Mouse (Mus musculus): ENCODE measurements around the gene Cmss1. TPM values are rescaled to one million over a fixed set of nuclear protein-coding genes. Genes with fewer than 3 reads are reported as not detected.
A peak's percentile ranks its signal among the peaks of the same experiment; 100 is the strongest.

Gene Cmss1
- polyA plus RNA-seq, 1 experiment, result 14.1 TPM

DNA sequence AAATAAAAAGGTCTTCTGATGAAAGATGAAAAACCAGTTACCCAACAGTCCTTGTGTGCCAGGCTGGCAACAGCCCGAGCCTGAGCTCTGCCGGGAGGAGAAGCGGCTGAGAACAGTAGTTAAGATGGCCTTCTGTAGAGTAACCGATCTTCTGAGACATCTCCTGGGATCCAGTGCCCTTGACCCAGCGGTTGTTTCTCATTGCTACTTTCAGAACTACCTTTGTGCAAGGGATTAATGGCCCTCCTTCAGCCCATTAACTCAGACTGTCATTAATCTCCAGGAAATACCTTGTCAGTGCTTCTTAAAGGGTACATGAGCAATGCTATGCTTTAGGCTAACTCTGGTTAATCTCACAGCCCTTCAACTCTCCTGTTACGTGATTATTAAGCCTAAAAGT lies 240.5 kb downstream of the Cmss1 start:
- H3K4me1 ChIP-seq (ENCODE audit: control insufficient read depth, insufficient read depth, low read length), result no peaks in the 10 kb centered on the region
- no peaks in the 10 kb centered on the region for H3K9me3 ChIP-seq (replicated peaks; ENCODE audit: control insufficient read depth, insufficient read depth, low read length, poor library complexity, severe bottlenecking)
- H3K36me3 ChIP-seq (ENCODE audit: control insufficient read depth, insufficient read depth, low read length, poor library complexity, severe bottlenecking), result no peaks in the 10 kb centered on the region
- H3K9ac ChIP-seq (ENCODE audit: low read depth, poor library complexity, severe bottlenecking), result no peak overlapping the region
- no peak overlapping the region for H3K4me3 ChIP-seq (ENCODE audit: low read depth, low read length)
- H3K27me3 ChIP-seq (ENCODE audit: control insufficient read depth, insufficient read depth, low read length, poor library complexity, severe bottlenecking), result no peaks in the 10 kb centered on the region
- TF ChIP-seq CTCF (IDR thresholded peaks at IDR 0.05; ENCODE audit: low read depth, low read length) (no peak), POLR2A (IDR thresholded peaks at IDR 0.05; ENCODE audit: insufficient read depth, low read length) (no peak), EP300 (IDR thresholded peaks at IDR 0.05; ENCODE audit: insufficient read depth, low read depth, low read length) (no peak)
- H3K27ac ChIP-seq (ENCODE audit: insufficient read depth, low read length), result no peak overlapping the region

DNA sequence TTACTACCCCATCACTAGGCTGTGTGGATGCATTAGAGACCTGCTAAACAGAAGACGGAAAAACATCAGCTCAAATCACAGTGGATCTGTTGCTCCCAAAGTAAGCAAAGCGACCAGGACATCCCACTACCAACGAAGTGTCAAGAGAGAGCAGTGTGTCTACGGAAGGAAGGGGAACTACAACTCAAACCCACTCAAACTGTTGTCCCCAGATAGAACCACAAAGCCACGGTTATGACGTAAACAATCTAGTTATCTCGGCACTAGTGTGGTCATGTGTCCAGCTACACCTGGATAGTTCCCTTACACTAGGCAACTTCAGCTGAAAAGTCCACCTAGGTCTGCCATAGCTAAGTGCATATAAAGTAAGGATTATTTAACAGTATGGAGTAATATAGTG lies 242.2 kb downstream of the Cmss1 start:
- TF ChIP-seq POLR2A (IDR thresholded peaks at IDR 0.05; ENCODE audit: insufficient read depth, low read length) (no peak), CTCF (IDR thresholded peaks at IDR 0.05; ENCODE audit: low read depth, low read length) (no peak), EP300 (IDR thresholded peaks at IDR 0.05; ENCODE audit: insufficient read depth, low read depth, low read length) (no peak)
- no peak overlapping the region for H3K27ac ChIP-seq (ENCODE audit: insufficient read depth, low read length)
- H3K36me3 ChIP-seq (ENCODE audit: control insufficient read depth, insufficient read depth, low read length, poor library complexity, severe bottlenecking), result no peaks in the 10 kb centered on the region
- no peaks in the 10 kb centered on the region for H3K4me1 ChIP-seq (ENCODE audit: control insufficient read depth, insufficient read depth, low read length)
- no peak overlapping the region for H3K4me3 ChIP-seq (ENCODE audit: low read depth, low read length)
- H3K9ac ChIP-seq (ENCODE audit: low read depth, poor library complexity, severe bottlenecking), result no peak overlapping the region
- no peaks in the 10 kb centered on the region for H3K27me3 ChIP-seq (ENCODE audit: control insufficient read depth, insufficient read depth, low read length, poor library complexity, severe bottlenecking)
- no peaks in the 10 kb centered on the region for H3K9me3 ChIP-seq (replicated peaks; ENCODE audit: control insufficient read depth, insufficient read depth, low read length, poor library complexity, severe bottlenecking)

DNA sequence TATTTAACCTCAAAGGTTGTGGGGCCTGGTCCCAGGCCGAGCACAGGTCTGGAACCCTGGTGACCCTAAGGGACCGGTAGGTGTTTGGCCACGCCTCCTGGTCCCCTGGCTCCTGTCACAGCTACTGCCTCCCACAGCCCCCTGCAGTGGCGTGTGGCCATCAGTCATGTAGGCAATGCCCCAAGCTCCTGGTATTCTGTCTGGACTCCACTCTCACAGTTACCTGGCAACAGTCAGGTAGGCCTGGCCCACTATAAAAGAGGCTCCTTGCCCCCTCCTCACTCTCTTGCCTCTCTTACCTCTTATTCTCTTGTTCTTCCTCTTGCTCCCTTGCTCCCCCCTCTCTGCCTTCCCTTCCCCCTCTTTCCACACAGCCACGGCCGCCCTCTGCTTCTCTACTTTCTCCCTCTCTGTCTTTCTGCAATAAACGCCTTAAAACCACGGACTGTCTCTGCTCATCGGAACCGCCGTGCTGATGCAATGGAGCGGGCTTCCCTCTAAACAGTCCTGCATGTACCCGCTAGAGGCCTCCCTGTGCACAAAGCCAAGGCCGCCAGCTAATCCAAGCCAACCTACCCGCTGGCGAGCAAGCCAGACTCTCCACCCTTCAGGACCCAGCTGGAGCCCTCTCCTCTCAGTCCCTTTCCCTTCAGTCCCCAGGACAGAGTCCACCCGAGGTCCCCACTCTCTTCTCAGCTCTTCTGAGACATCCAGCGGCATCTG lies 243.8 kb downstream of the Cmss1 start:
- H3K4me3 ChIP-seq (ENCODE audit: low read depth, low read length), result peak overlapping the region; percentile 53
- no peaks in the 10 kb centered on the region for H3K36me3 ChIP-seq (ENCODE audit: control insufficient read depth, insufficient read depth, low read length, poor library complexity, severe bottlenecking)

DNA sequence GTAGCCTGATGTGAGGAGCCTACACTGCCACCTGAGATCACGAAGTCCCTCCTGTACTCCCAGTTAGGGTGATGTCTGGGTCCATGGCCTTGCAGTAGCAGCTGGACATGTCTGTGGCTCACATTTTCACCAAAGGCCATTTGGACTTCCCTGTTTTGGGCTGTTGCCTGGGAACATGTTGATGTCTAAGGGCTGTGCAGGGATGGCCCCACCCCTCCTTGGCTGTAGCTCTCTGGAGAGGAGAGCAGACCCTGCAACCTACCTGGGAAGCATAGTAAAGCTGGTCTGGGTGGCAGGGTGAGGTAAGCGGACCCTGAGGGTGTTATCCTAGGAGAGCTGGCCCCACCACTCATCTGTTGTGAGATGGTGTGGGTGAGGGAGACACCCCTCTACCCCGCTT lies 245.9 kb downstream of the Cmss1 start:
- no peak for TF ChIP-seq POLR2A (IDR thresholded peaks at IDR 0.05; ENCODE audit: insufficient read depth, low read length)
- TF ChIP-seq EP300 (IDR thresholded peaks at IDR 0.05; ENCODE audit: insufficient read depth, low read depth, low read length), result no peak
- TF ChIP-seq CTCF (IDR thresholded peaks at IDR 0.05; ENCODE audit: low read depth, low read length), result no peak
- Histone ChIP-seq H3K27ac (ENCODE audit: insufficient read depth, low read length) (no peak overlapping the region), H3K9ac (ENCODE audit: low read depth, poor library complexity, severe bottlenecking) (no peak overlapping the region), H3K4me3 (ENCODE audit: low read depth, low read length) (no peak overlapping the region), H3K36me3 (ENCODE audit: control insufficient read depth, insufficient read depth, low read length, poor library complexity, severe bottlenecking) (no peaks in the 10 kb centered on the region), H3K4me1 (ENCODE audit: control insufficient read depth, insufficient read depth, low read length) (no peaks in the 10 kb centered on the region), H3K9me3 (replicated peaks; ENCODE audit: control insufficient read depth, insufficient read depth, low read length, poor library complexity, severe bottlenecking) (no peaks in the 10 kb centered on the region), H3K27me3 (ENCODE audit: control insufficient read depth, insufficient read depth, low read length, poor library complexity, severe bottlenecking) (no peaks in the 10 kb centered on the region)

More for the DNA sequence above, 243.8 kb downstream of the Cmss1 start:
- no peaks in the 10 kb centered on the region for H3K27me3 ChIP-seq (ENCODE audit: control insufficient read depth, insufficient read depth, low read length, poor library complexity, severe bottlenecking)
- no peak overlapping the region for H3K27ac ChIP-seq (ENCODE audit: insufficient read depth, low read length)
- H3K9ac ChIP-seq (ENCODE audit: low read depth, poor library complexity, severe bottlenecking), result peak overlapping the region; percentile 17
- H3K4me1 ChIP-seq (ENCODE audit: control insufficient read depth, insufficient read depth, low read length), result no peaks in the 10 kb centered on the region
- H3K9me3 ChIP-seq (replicated peaks; ENCODE audit: control insufficient read depth, insufficient read depth, low read length, poor library complexity, severe bottlenecking), result no peaks in the 10 kb centered on the region
- TF ChIP-seq CTCF (IDR thresholded peaks at IDR 0.05; ENCODE audit: low read depth, low read length), result peak; percentile 27
- TF ChIP-seq POLR2A (IDR thresholded peaks at IDR 0.05; ENCODE audit: insufficient read depth, low read length), result no peak
- TF ChIP-seq EP300 (IDR thresholded peaks at IDR 0.05; ENCODE audit: insufficient read depth, low read depth, low read length), result no peak

DNA sequence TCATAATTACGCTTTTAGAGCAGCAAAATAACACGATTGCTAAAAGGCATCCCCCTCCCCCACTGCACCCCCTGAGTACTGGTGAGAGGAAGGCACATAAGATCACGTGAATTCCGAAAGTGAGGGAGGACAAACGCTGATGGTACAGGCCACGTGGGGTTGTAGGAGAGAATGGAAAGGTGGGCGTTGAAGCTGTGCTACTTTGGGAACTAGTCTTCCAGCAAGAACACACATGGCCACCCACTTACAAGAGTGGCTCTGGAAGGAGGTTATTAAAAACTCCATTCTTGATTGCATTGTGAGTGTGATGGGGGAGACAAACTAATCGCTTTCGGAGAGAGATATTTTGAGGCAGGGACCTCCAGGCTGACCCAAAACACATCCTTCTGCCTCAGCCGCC lies 247.4 kb downstream of the Cmss1 start:
- no peak overlapping the region for H3K9ac ChIP-seq (ENCODE audit: low read depth, poor library complexity, severe bottlenecking)
- no peak overlapping the region for H3K4me3 ChIP-seq (ENCODE audit: low read depth, low read length)
- H3K4me1 ChIP-seq (ENCODE audit: control insufficient read depth, insufficient read depth, low read length), result no peaks in the 10 kb centered on the region
- no peaks in the 10 kb centered on the region for H3K36me3 ChIP-seq (ENCODE audit: control insufficient read depth, insufficient read depth, low read length, poor library complexity, severe bottlenecking)
- no peaks in the 10 kb centered on the region for H3K27me3 ChIP-seq (ENCODE audit: control insufficient read depth, insufficient read depth, low read length, poor library complexity, severe bottlenecking)
- no peak overlapping the region for H3K27ac ChIP-seq (ENCODE audit: insufficient read depth, low read length)
- no peaks in the 10 kb centered on the region for H3K9me3 ChIP-seq (replicated peaks; ENCODE audit: control insufficient read depth, insufficient read depth, low read length, poor library complexity, severe bottlenecking)
- TF ChIP-seq CTCF (IDR thresholded peaks at IDR 0.05; ENCODE audit: low read depth, low read length), result no peak
- no peak for TF ChIP-seq POLR2A (IDR thresholded peaks at IDR 0.05; ENCODE audit: insufficient read depth, low read length)
- no peak for TF ChIP-seq EP300 (IDR thresholded peaks at IDR 0.05; ENCODE audit: insufficient read depth, low read depth, low read length)

DNA sequence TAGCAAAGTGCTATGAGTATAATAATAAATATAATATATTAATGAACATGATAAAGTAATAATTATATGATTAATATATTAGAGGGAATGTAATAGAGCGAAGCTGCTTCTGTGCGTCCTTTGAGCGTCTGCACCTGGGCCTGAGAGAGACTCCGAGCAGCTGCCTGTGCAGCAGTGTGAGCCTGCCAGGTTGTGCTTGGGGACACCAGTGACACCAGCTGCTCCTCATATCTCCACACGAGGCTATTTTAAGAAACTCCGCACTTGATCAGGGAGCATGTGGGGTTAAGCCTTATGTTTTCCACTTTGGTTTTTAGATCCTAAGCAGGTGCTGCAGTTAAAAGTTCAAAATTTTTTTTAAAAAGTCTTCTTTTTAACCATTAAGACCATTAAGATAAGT lies 249.7 kb downstream of the Cmss1 start:
- Histone ChIP-seq H3K9me3 (replicated peaks; ENCODE audit: control insufficient read depth, insufficient read depth, low read length, poor library complexity, severe bottlenecking) (no peaks in the 10 kb centered on the region), H3K9ac (ENCODE audit: low read depth, poor library complexity, severe bottlenecking) (no peak overlapping the region), H3K36me3 (ENCODE audit: control insufficient read depth, insufficient read depth, low read length, poor library complexity, severe bottlenecking) (no peaks in the 10 kb centered on the region), H3K27ac (ENCODE audit: insufficient read depth, low read length) (no peak overlapping the region), H3K27me3 (ENCODE audit: control insufficient read depth, insufficient read depth, low read length, poor library complexity, severe bottlenecking) (no peaks in the 10 kb centered on the region), H3K4me1 (ENCODE audit: control insufficient read depth, insufficient read depth, low read length) (no peaks in the 10 kb centered on the region), H3K4me3 (ENCODE audit: low read depth, low read length) (no peak overlapping the region)
- no peak for TF ChIP-seq EP300 (IDR thresholded peaks at IDR 0.05; ENCODE audit: insufficient read depth, low read depth, low read length)
- TF ChIP-seq CTCF (IDR thresholded peaks at IDR 0.05; ENCODE audit: low read depth, low read length), result no peak
- no peak for TF ChIP-seq POLR2A (IDR thresholded peaks at IDR 0.05; ENCODE audit: insufficient read depth, low read length)

Measured in ES-Bruce4 (cell line).